Mouse (Mus musculus) stomach, postnatal 0 days (tissue): ENCODE data around the gene Msh3. TPM values are rescaled to one million over a fixed set of nuclear protein-coding genes. Genes with fewer than 3 reads are reported as not detected.

ENCODE experiments used
- ATAC-seq: fragments of 200-750 bp; cut with Nextera tagmentation; 2 replicates; pipeline ENCODE4 v1.8.0; 2017; ENCODE audit not compliant: low FRiP score, low TSS enrichment
- DNase-seq: peaks from one replicate; pipeline ENCODE4 v3.0.0-alpha.2; 2016; ENCODE audit warnings: low spot score
- H3K27ac ChIP-seq: fragments of 300-500 bp; sonication (generic); replicated peaks from 2 replicates; pipeline ENCODE4 v1.5.1; 2014; ENCODE audit warnings: mild to moderate bottlenecking, control low read depth
- H3K27me3 ChIP-seq: fragments of 300-500 bp; sonication (generic); 2 replicates; pipeline ENCODE4 v1.6.1; 2014; ENCODE audit warnings: low read length; ENCODE audit not compliant: control insufficient read depth, insufficient read depth
- H3K36me3 ChIP-seq: fragments of 300-500 bp; sonication (generic); 2 replicates; pipeline ENCODE4 v1.6.1; 2014; ENCODE audit warnings: low read length, mixed read lengths; ENCODE audit not compliant: control insufficient read depth, insufficient read depth
- H3K4me1 ChIP-seq: fragments of 300-500 bp; sonication (generic); replicated peaks from 2 replicates; pipeline ENCODE4 v1.6.1; 2014; ENCODE audit warnings: antibody characterized with exemption; ENCODE audit not compliant: control insufficient read depth, insufficient read depth
- H3K4me2 ChIP-seq: fragments of 300-500 bp; sonication (generic); replicated peaks from 2 replicates; pipeline ENCODE4 v1.6.1; 2014; ENCODE audit warnings: low read depth, mild to moderate bottlenecking, control low read depth, moderate library complexity
- H3K4me3 ChIP-seq: fragments of 300-500 bp; sonication (generic); 2 replicates; pipeline ENCODE4 v1.5.1; 2014; ENCODE audit warnings: low read depth, low read length, control low read depth
- H3K9ac ChIP-seq: fragments of 300-500 bp; sonication (generic); 2 replicates; pipeline ENCODE4 v1.6.1; 2014; ENCODE audit warnings: mild to moderate bottlenecking, low read length, control low read depth, mixed read lengths
- H3K9me3 ChIP-seq: fragments of 300-500 bp; sonication (generic); 2 replicates; pipeline ENCODE4 v1.6.1; 2016; ENCODE audit warnings: low read length; ENCODE audit not compliant: control insufficient read depth
- CTCF ChIP-seq: IDR thresholded peaks from 2 replicates; pipeline ENCODE4 v1.5.1; 2016; ENCODE audit warnings: antibody characterized with exemption, low read depth, mild to moderate bottlenecking, moderate library complexity
- EP300 ChIP-seq: optimal IDR thresholded peaks from 2 replicates; pipeline ENCODE3; 2016; ENCODE audit warnings: antibody characterized with exemption
- WGBS: fragments of 180-500 bp; shearing (Covaris S2); extraction: QIAGEN DNeasy Blood & Tissue Kit; methylation state at CpG from one replicate; pipeline ENCODE4 v1.1.7; 2014; 5-methylcytosine and 5-hydroxymethylcytosine counted together
- polyA plus RNA-seq: library from polyadenylated mRNA; unstranded; fragments of >200 nt; fragmentation: Nextera tagmentation; extraction: Ambion mirVana; gene quantifications from 2 replicates; pipeline ENCODE4 v1.2.1, GENCODE M21; 2015

Msh3 gene
- polyA plus RNA-seq, 1 experiment from 2014 or later, result 8.3 TPM

DNA sequence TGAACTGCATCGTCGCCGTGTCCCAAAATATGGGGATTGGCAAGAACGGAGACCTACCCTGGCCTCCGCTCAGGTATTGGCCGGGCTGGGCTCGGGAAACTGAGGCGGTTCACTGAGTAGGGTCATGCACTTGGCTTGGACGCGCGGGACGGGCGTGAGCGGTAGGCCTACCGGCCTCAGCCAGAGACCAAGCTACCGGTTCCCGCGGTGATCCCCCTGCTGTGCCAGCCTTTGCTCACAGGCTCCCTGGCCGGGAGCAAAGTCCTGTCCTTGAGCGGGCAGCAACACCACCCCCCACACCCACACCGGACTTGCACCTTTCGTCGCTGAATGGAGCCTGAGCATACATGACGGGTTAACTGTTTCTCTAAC is 455 bp upstream of the Msh3 start:
- peak overlapping the region; percentile 74 for H3K4me3 ChIP-seq
- DNase-seq, result peak; percentile 59
- H3K9me3 ChIP-seq, result no peaks in the 10 kb centered on the region
- H3K27me3 ChIP-seq, result no peaks in the 10 kb centered on the region
- 0 out of 2 replicates have a peak, but pooled peaks cover 2% of the 10 kb centered on the region for H3K36me3 ChIP-seq
- TF ChIP-seq EP300 (no peak), CTCF (no peak)
- WGBS, result under 1% methylated on average over 23 of the region's 24 CpGs
- H3K4me2 ChIP-seq, result peak overlapping the region; percentile 100
- peak overlapping the region; percentile 61 for H3K9ac ChIP-seq
- peak; percentile 25 for ATAC-seq
- no peaks in the 10 kb centered on the region for H3K4me1 ChIP-seq
- peak overlapping the region; percentile 18; the same call in 1 of the 2 replicates for H3K27ac ChIP-seq

DNA sequence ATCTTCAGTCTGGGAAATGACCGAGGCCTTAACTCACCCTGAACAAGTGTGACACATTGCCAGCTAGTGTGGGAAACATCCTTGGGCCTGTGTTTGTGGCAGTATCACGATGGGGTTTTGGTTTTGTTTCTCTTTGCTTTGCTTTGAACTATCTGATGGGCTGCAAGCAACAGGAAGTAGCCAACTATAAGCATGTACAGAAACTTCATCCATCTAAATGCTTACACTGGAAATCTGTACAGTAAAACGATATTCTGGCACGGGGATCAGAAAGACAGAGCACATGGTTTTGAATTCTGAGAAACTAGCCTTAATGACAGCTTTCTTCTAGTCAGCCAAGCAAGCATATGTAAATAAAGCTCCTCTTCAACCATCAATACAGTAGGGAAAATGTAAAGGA is 847 bp downstream of the Msh3 start:
- H3K27ac ChIP-seq, result 0 out of 2 replicates have a peak overlapping the region, but pooled peaks have one; percentile 92
- H3K27me3 ChIP-seq, result no peaks in the 10 kb centered on the region
- H3K4me2 ChIP-seq, result peak overlapping the region; percentile 57
- no peaks in the 10 kb centered on the region for H3K9me3 ChIP-seq
- H3K36me3 ChIP-seq, result 0 out of 2 replicates have a peak, but pooled peaks cover 2% of the 10 kb centered on the region
- ATAC-seq, result no peak
- WGBS, result 7% methylated on average over 4 of the region's 4 CpGs
- DNase-seq, result no peak
- no peaks in the 10 kb centered on the region for H3K4me1 ChIP-seq
- peak overlapping the region; percentile 60 for H3K9ac ChIP-seq
- peak overlapping the region; percentile 74 for H3K4me3 ChIP-seq
- TF ChIP-seq CTCF (no peak), EP300 (no peak)

DNA sequence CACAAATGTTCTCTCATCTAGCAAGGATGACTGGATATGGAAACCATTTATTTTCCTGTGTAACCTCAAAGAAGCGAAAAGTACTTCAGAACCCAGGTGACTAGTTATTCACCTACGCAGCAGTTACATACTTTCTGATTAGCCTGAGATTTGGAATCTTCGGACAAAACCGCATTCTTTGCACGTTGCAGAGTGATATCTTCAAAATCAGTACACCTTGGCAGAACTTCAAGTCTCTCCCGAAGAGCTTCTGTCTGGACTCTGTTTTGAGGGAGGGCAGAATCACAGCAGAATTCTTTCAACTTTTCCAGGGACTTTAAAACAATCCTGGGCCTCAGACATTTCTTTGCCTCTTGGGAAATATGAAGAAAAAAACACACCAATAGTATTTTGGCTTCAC is 3.7 kb downstream of the Msh3 start:
- Histone ChIP-seq H3K36me3 (0 out of 2 replicates have a peak, but pooled peaks cover 2% of the 10 kb centered on the region), H3K27ac (no peak overlapping the region), H3K4me1 (no peaks in the 10 kb centered on the region), H3K9me3 (no peaks in the 10 kb centered on the region), H3K4me2 (no peak overlapping the region), H3K9ac (no peak overlapping the region), H3K4me3 (no peak overlapping the region), H3K27me3 (no peaks in the 10 kb centered on the region)
- ATAC-seq (no peak), DNase-seq (no peak)
- TF ChIP-seq EP300 (no peak), CTCF (no peak)
- WGBS, result 75% methylated on average over 6 of the region's 6 CpGs

DNA sequence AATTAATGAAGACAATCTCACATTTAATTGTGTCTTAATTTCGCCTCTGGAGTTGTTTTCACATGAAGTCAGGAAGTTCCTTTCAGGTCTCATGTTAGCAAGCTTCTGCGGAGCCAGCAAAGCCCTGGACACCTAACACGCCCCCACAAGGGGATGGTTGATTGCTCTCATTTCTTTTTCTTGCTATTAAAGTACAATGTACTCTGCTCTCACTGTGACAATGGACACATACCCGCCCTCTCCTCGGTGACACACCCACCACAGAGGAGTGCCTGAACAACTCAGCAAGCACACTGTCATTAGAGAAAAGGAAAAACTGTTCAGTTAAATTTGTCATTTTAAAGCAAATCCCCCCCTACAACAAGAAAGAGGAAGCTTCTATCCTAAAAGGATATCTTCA is 8.5 kb downstream of the Msh3 start:
- H3K9ac ChIP-seq, result no peak overlapping the region
- no peak overlapping the region for H3K27ac ChIP-seq
- TF ChIP-seq CTCF (no peak), EP300 (no peak)
- no peaks in the 10 kb centered on the region for H3K27me3 ChIP-seq
- H3K36me3 ChIP-seq, result peaks cover 2% of the 10 kb centered on the region; the same call in 1 of the 2 replicates
- DNase-seq (no peak), ATAC-seq (no peak)
- no peaks in the 10 kb centered on the region for H3K9me3 ChIP-seq
- WGBS, result 79% methylated on average over 5 of the region's 5 CpGs
- H3K4me1 ChIP-seq, result no peaks in the 10 kb centered on the region
- no peak overlapping the region for H3K4me2 ChIP-seq
- no peak overlapping the region for H3K4me3 ChIP-seq

DNA sequence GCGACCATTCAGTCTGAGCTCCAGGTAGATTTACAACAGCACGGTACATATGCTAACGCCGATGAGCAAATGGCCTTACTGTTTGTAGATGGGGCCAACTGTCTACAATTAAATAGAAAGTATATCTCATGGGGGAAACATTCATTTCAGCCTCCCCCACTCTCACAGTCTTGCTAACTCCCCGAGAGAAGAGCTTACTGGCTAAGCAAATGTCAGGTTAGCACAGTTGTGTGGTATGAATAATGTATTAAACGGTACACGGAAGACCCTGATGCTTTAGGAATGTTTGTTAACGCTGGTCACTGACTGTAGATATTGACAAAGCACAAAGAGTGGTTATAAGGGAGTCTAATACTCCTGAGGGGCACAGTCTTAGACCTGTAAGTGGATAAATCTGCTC is 10.8 kb downstream of the Msh3 start:
- no peaks in the 10 kb centered on the region for H3K27me3 ChIP-seq
- TF ChIP-seq CTCF (no peak), EP300 (no peak)
- ATAC-seq (no peak), DNase-seq (no peak)
- no peaks in the 10 kb centered on the region for H3K9me3 ChIP-seq
- no peak overlapping the region for H3K4me3 ChIP-seq
- H3K36me3 ChIP-seq, result no peaks in the 10 kb centered on the region; the same call in 1 of the 2 replicates
- H3K27ac ChIP-seq, result no peak overlapping the region
- 91% methylated on average over 8 of the region's 8 CpGs for WGBS
- no peak overlapping the region for H3K4me2 ChIP-seq
- no peaks in the 10 kb centered on the region for H3K4me1 ChIP-seq
- H3K9ac ChIP-seq, result no peak overlapping the region

DNA sequence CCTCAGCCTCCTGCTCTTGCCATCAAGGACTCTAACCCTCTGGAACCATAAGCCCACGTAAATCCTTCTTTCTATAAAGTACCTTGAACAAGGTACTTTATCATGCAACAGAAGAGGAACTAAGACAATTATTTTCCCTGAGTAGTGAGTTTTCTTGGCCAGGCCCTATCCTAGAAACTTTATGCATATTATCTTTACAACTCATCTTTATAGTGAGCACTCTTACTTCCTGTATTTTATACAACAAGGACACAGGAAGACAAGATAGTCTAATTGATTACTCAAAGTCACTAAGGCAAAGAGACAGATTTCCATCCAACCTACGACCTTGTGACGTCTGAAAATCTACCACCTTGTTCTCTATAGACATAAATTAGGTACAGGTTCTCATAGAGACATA is 15.0 kb downstream of the Msh3 start:
- WGBS, result 89% methylated on average over 3 of the region's 3 CpGs
- Histone ChIP-seq H3K27ac (no peak overlapping the region), H3K4me1 (no peaks in the 10 kb centered on the region), H3K4me3 (no peak overlapping the region), H3K27me3 (no peaks in the 10 kb centered on the region), H3K36me3 (no peaks in the 10 kb centered on the region; the same call in 1 of the 2 replicates), H3K4me2 (no peak overlapping the region), H3K9ac (no peak overlapping the region), H3K9me3 (no peaks in the 10 kb centered on the region)
- DNase-seq (no peak), ATAC-seq (no peak)
- TF ChIP-seq CTCF (no peak), EP300 (no peak)
